Mouse (Mus musculus): ENCODE data around the gene Zbtb24. TPM values are rescaled to one million over a fixed set of nuclear protein-coding genes. Genes with fewer than 3 reads are reported as not detected.
A peak's percentile ranks its signal among the peaks of the same experiment; 100 is the strongest.

The Zbtb24 gene
- total RNA-seq, 4 experiments from 2014 or later = 18.5 to 25.6 (median 23.1) TPM

DNA sequence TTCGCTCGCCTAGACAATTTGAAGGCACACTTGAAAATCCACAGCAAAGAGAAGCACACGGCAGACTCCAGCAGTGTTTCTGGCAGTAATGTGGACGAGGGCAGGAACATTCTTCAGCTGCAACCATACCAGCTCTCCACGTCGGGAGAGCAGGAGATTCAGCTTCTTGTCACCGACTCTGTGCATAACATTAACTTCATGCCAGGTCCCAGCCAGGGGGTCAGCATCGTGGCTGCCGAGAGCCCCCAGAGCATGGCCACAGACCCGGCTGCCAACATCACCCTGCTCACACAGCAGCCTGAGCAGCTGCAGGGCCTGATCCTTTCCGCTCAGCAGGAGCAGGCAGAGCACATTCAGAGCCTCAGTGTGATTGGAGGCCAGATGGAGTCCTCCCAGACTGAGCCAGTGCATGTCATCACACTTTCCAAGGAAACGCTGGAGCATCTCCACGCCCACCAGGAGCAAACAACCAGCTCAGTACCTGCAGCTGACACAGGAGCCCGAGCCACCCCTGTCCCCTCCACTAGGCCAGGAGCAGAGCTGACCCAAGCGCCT lies 14.3 kb downstream of the Zbtb24 start:
- no peak for DNase-seq (ENCODE audit: low spot score in 2 of 2)

DNA sequence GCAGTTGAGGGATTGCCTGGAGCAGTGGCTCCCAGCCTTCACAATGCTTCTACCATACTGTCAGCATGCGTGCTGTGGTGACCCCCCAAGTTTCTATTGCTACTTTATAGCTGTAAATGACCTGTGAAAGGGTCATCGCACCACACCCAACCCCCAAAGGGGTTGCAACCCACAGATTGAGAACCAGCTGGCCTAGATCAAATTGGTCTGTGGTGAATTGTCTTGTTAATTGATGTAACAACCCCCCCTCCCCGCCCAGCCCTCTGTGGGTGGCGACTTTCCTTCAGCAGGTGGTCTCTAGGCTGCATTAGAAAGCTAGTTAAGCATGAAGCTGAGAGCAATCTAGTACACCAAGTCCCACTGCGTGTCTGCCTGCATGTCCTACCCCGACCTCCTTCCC lies 17.1 kb downstream of the Zbtb24 start:
- DNase-seq (ENCODE audit: low spot score in 2 of 2) = no peak

DNA sequence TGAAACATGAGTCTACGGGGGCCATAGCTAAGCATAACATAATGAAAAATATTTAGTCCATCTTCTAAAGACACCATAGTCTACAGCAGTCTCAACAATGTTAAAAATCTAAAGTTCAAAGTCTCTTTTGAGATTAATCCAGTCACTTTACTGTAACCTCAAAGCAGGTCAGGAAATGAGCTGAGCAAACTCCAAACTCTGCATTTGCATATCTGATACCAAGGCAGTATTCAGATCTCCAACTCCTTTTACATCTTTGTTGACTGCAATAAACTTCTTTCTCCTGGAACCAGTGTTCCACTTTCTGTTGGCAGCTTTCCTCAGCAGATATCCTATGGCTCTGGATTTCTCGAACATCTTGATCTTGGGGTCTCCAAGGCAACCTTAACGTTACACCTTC lies 20.5 kb downstream of the Zbtb24 start:
- DNase-seq (ENCODE audit: low spot score in 2 of 2) = no peak

DNA sequence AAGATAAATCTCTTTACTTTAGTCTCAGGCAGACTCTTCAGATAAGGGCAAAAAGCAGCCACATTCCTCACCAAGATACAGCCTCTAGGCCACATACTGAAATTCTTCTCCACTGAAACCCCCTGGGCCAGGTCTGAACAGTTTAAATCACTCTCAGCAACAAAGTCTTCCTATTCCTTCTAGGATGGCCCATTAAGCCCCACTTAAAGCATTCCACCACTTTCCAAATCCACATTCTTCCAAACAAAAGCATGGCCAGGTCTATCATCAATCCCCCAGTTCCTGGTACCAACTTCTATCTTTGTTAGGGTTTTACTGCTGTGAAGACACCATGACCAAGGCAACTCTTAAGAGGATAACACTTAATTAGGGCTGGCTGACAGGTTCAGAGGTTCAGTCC lies 22.4 kb downstream of the Zbtb24 start:
- no peak for DNase-seq (ENCODE audit: low spot score in 2 of 2)

DNA sequence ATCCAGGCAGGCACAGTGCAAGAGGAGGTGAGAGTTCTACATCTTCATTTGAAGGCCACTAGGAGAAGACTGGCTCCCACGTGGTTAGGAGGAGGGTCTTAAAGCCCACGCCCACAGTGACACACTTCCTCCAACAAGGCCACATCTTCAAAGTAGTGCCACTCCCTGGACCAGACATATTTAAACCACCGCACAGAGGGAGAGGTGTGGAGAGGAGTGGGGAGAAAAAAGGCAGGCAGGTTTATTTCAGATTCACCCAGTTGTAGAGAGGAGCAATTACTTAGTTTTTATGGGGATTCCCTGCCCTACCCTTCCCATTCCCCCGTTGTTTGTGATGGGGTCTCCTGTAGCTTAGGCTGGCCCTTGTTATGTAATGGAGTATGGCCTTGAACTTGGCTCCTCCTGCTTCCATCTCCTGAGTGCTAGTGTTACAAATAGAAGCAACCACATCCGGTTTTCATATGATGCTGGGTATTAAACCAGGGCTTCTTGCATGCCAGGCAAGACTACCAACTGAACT lies 22.8 kb downstream of the Zbtb24 start:
- no peak for DNase-seq (ENCODE audit: low spot score in 2 of 2)

DNA sequence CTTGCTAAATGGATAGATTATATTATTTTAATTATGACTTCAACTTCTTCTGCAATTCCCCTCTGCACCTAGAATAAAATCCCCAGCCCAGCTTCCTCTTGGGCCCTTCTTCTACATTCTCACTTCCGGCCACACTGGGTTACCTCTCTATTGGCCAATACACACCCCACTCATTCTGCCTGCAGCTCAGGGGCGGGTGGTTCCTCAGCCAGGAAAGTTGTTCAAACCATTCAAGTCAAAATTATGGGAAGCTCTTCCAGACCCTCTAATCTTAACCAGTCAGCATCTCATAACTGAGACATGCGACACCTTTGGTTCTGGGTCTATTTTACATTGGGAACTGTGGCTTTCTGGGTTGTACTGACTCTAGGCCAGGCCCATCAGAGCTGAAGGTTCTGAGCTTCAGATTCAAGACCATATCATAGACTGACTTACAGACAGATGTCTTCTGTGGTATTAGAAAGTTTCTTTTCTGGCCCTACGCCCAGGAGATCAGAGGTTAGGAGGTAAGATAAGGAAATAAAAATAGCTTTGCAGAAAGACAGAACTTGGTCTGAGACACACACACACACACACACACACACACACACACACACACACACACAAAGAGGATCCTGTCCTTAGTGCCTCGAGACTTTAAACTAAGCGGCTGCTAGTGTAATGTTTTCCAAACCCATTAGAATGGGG lies 23.7 kb downstream of the Zbtb24 start:
- no peak for DNase-seq (ENCODE audit: low spot score in 2 of 2)

DNA sequence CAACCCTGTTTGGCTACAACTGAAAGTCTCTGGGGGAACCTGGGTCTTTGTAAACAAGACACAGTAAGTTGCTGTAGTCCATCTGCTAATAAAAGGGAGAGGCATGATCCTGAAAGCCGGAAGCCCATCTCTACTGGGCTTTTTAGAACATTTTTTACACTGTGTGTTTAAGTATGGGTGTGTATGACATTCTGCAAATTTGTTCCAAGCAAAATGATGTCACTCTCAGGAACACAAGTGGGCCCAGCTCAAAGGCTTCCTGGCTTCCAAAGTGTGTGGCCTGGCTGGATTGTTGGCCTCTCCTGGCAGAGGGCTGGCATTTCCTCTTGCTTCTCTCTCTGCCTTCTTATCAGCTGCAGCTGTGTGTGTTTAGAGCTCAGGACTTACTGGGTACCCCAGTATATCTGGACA lies 24.8 kb downstream of the Zbtb24 start:
- no peak for DNase-seq (ENCODE audit: low spot score in 2 of 2)

DNA sequence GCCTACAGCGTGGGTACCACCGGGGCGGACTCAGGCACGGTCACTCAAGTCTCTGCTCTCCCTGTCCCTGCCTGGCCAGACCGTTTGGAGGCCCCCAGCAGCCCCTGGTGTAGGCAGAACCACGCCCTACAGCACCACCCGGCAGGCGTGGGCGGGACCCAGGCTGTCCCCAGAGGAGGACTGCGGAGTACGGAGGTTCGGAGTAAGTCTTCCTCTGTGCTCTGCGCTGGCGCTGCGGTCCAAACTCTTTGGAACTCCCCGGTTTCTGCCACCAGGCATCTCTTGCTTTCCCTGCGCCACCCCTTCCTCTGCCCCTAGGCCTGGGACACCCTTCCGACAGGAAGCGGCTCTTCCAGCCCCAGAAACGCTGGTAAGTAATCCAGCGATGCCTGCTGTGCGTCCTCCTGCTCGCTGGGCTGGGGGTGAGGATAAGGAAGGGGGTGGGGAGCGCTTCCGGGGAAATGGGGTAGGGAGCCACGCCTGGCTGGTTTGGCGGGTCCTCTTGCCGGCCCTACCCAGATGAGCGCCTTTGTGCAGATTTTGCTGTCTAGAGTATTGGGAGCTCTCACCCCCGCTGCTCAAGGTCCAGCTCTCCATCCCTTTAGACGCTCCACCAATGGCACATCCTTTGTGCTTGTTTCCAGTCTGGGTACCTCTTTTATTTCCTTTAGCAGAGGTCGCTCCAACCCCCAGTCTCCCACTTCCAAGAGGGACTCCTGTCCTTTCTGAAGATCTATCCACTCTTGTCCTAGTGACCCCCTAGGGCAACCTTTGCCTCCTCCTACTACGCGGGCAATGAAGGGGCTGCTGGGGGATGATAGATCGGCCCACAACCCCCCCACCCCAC lies 26.2 kb downstream of the Zbtb24 start, which contains the start of gene Mical1:
Mical1 (plus strand) TSS at position 144 of the 847 bp plus-strand sequence.
- peak in 1 of 2 experiments; percentile 43 for DNase-seq (ENCODE audit: low spot score in 2 of 2)

DNA sequence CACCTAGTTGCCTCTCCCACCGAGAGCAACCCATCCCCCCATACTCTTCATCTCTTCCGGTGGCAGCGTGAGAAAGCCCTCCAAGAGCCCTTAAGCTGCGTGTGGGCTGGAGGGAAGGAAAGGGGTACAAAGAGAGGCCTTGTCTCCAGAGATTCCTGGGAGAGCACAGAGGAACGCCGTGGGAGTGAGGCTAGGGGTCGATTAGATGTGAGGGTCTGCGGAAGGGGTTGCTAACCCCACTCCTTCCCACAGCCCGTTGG lies 26.8 kb downstream of the Zbtb24 start:
- DNase-seq (ENCODE audit: low spot score in 2 of 2) = no peak

DNA sequence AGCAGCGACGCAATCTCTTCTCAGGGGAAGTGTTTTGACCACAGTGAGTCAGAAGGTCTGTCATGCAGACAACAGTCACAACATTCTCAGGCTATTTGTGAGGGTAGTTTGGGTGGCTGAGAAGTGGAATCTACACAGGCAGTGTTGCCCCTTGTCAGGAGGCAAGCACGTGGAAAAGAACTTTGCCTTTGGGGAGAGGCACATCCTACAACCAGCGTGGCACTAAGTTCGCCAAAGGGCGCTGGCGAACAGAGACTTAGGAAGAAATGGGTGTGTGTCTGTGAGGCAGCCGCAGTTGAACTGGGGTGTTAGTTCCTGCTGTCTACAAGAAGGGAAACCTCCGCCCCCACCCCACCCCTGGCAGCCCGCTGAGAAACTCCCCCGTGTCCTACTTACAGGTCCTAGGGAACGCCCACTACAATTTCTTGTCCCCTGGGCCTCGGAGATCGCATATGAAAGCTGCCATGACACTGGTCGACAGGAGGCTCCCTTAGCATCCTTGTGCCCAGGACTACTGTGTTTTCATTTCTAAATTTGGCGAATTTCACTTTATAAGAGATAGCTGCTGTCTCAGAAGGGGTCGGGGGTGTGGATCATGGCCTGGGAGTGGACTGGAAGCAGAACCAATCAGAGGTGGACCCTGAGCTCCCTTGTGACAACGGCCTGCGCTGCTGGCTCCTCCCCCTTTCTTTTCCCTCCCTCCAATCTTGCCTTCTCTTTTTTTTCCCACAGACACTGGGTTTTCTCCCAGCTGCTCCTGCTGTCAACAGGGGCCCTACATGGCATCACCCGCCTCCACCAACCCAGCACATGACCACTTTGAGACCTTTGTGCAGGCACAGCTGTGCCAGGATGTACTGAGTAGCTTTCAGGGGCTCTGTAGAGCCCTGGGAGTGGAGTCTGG lies 27.3 kb downstream of the Zbtb24 start:
- peak; percentile 31 to 56 for DNase-seq (ENCODE audit: low spot score in 2 of 2)

DNA sequence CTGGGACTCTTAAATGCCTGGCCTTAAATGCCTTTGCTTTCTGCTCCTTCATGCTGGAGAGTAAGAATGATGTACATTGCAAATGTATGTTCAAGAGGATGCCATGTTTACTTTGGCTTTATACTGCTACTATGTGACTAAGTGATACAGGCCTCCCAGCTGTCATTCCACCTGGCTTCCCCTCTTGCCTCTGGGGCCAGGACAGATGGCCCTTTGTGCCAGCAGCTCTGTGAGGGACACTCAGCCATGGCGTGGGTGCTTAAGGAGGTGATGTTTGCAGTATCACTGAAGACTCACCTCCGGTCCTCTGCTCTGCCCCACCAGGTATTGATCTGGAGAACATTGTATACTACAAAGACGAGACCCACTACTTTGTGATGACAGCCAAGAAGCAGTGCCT lies 29.8 kb downstream of the Zbtb24 start:
- DNase-seq (ENCODE audit: low spot score in 2 of 2) = no peak

DNA sequence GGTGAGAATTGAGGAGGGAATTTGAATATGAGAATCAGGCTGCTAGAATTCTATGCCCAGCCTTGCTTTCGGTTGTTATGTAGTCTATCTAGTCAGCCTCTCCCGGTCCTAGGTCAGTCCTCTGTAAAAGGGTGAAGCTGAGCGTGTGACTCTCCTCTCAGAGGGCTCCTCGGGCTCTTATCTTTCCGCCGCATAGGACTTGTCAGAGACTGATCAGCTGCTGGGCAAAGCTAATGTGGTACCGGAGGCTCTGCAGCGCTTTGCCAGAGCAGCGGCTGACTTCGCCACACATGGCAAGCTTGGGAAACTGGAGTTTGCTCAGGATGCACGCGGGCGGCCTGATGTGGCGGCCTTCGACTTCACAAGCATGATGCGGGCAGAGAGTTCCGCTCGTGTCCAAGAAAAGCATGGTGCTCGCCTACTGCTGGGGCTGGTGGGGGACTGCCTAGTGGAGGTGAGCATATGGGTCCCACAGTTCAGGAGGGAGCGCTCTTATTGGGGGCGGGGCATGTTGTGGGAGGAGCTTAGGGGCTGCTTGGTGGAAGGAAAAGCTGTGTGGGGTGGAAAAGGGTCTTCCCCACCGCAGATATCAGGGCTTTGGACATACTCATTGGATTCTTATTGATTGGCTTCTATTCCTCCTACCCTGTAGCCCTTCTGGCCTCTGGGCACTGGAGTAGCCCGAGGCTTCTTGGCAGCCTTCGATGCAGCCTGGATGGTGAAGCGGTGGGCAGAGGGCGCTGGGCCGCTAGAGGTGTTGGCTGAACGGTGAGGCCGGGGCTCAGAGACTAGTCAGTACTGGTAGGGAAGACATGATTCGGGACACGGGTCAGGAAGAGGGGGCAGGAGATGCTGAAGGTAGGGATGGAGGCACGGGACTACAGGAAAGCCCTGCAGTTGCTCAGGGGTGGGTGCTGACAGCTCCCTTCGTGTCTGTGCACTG lies 31.0 kb downstream of the Zbtb24 start:
- DNase-seq (ENCODE audit: low spot score in 2 of 2) = no peak

DNA sequence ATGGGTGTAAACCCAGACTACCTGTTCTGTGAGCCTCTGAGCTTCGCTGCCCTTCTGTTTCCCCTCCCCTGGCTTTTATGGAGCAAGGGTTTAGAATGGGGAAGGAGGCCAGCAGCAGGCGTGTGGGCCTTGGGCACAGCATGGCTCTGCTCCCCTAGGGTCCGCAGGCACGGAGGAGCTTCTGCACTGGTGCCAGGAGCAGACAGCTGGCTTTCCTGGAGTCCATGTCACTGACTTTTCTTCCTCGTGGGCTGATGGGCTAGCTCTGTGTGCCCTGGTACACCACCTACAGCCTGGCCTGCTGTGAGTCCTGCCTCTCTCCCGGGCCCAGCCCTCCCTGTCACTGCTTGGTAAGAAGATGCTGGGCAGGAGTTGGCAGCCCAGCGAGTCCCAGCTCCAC lies 32.3 kb downstream of the Zbtb24 start:
- no peak for DNase-seq (ENCODE audit: low spot score in 2 of 2)

DNA sequence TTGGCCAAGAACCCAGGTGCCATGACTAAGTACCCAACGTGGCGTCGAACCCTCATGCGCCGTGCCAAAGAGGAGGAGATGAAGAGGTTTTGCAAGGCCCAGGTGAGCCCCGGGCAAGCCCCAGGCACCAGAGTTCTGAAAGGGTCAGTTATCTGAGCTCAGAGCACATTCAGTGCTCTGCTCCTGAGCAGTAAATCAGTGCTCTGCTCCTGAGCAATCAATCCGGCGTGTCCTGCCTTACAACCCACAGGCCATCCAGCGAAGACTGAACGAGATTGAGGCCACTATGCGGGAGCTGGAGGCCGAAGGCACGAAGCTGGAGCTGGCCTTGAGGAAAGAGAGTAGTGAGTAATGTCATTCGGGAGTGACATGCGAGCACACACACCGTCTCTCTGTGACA lies 35.6 kb downstream of the Zbtb24 start:
- no peak for DNase-seq (ENCODE audit: low spot score in 2 of 2)

DNA sequence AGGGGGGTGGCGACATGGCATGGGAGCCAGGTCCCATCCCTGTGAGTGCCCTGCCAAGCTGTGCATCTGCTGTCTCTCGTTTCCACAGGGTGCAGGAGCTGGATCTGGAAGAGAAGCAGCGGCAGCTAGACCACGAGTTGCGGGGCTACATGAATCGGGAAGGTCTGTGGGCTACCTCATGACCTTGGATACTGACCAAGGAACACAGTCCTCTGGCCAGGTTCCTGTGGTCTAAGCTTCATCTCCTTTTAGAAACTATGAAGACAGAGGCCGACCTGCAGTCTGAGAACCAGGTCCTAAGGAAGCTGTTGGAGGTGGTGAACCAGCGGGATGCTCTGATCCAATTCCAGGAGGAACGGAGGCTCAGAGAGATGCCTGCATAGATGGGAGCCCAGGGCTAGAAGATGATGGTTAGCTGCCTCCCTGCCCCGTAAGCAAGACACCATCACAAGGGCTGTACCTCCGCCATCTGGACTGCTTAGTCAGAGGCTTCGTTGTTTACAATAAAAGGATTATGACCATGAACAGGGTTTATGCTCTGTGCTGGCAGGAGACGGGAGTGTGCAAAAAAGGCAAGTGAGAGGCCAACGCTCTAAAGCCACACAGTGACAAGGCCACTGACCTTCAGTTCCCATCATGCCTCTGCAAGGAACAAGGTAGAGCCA lies 36.5 kb downstream of the Zbtb24 start:
- DNase-seq (ENCODE audit: low spot score in 2 of 2) = no peak

DNA sequence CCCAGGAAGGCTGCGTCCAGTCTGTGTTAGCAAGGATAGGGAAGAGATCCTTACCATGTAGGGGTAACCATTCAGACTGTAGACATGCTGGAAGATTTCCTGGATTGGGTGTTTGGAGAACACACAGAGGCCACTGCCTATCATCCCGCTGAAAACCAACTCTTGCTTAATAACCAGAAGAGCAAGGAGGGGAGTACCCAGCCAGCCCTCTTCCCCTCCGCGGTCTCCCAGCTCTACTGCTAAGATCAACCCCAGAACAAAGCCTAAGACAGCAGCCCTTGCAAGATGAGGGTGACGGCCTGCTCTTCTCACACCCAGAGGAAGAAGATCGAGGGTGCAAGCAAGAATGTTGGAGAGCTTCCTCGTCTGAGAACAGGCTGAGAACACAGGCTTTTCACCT lies 38.7 kb downstream of the Zbtb24 start:
- DNase-seq (ENCODE audit: low spot score in 2 of 2) = no peak

DNA sequence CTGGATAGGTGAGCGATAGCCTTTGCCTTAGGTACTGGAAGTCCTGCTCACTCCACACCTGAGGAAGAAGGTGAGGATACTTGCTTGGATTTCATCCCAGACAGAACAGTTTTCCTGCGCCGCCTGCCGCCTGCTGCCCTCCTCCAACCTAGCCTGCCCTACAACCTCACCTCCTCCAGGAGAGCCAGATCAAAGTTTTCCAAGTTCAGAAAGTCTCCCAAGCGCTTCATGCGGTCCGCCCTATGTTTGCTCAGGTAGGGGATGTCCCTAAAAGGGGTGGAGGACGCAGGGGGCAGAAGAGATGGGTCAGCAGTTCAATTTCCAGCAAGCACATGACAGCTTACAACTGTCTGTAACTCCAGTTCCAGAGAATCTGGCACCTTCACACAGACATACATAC lies 39.1 kb downstream of the Zbtb24 start:
- DNase-seq (ENCODE audit: low spot score in 2 of 2) = no peak

DNA sequence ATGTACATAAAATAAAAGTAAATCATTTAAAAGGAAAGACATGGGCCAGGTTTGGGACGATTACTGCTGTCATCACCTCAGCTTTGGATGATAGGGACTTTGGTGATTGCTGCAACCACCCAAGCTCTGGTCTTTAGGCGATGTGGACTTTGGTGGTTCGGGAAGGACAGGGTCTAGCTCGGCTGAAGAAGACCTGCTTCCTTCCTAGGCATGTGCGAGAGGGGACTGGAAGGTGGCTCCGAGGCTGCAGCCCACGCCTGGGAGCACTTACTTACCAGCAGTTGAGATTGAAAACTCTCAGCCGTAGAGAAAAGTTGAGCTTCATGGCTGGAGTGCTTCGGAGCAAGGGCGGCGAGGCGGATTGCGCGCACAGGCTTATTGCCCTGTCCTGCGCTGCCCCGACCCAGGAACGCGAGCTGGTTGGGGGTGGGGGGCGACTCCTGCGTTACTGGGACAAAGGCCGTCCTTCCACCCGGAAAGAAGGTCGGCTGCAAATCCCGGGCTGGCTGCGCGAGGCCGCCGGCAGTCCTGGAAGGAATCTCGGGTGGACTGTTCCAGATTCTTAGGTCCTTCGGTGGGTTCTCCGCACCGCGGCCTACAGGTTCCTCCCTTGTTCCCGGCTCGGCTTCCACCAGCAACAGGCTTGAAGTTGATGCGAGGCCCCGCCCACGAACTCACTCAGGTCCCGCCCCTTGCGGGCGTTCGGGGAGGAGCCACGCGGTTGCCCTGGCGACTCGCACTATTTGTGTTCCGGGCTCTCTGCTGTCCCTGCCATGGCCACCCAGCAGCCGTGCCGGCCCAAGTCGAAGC lies 39.7 kb downstream of the Zbtb24 start, which contains the start of the genes Smpd2 and Ppil6:
Smpd2 (minus strand) TSS at position 662 of the 810 bp plus-strand sequence.
Ppil6 (plus strand) TSS at position 732 of the 810 bp plus-strand sequence.
- DNase-seq (ENCODE audit: low spot score in 2 of 2) = peak; percentile 90 to 92

DNA sequence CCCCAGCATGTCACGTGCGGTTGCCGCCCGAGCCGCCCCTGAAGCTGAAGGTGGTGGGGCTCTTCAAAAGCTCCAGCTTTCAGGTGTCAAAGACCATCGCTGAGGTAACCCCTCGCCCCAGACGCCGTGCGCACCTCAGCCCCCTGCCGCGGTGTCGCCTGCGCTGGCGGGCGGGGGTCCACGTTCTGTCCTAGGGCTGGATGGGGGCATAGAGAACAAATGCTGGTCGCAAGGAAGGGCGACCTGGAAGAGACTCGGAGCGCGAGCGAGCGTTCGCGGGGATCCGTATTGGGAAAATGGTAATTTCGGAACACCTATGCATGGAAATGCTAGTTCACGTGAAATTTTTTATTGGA lies 40.3 kb downstream of the Zbtb24 start:
- DNase-seq (ENCODE audit: low spot score in 2 of 2) = no peak

Data from layer of hippocampus, adult 8-10 months (tissue).